Mouse (Mus musculus) cortical plate, adult 2 months (tissue): ENCODE measurements around the gene Klhl26.

Experiments used
- CTCF ChIP-seq: fragments of 200-500 bp; IDR thresholded peaks from 2 replicates; pipeline ENCODE4 v1.5.1; 2011; ENCODE audit warnings: mild to moderate bottlenecking, control low read depth, low read length; ENCODE audit not compliant: insufficient read depth; ENCODE audit errors: extremely low read depth
- POLR2A ChIP-seq: fragments of 200-500 bp; IDR thresholded peaks from 2 replicates; pipeline ENCODE4 v1.6.1; 2011; ENCODE audit warnings: mild to moderate bottlenecking, low read length, control low read depth; ENCODE audit not compliant: insufficient read depth; ENCODE audit errors: extremely low read depth

- TF ChIP-seq POLR2A (no peak), CTCF (no peak)
Measured at GRCm38 (mm10) chr8:70426300-70426907, 50.4 kb downstream of the Klhl26 start.
